Mouse (Mus musculus): ENCODE results near the gene Acnat2. TPM values are rescaled to one million over a fixed set of nuclear protein-coding genes. Genes with fewer than 3 reads are reported as not detected.
"Not testable (repeated sequence)": the region's sequence is repeated elsewhere in the genome, so short reads cannot be mapped to it uniquely, and the experiment has no call there.

Gene Acnat2
- polyA plus RNA-seq (2015; fragmentation: Nextera tagmentation; extraction: Ambion mirVana) = not detected in 2 replicates

DNA sequence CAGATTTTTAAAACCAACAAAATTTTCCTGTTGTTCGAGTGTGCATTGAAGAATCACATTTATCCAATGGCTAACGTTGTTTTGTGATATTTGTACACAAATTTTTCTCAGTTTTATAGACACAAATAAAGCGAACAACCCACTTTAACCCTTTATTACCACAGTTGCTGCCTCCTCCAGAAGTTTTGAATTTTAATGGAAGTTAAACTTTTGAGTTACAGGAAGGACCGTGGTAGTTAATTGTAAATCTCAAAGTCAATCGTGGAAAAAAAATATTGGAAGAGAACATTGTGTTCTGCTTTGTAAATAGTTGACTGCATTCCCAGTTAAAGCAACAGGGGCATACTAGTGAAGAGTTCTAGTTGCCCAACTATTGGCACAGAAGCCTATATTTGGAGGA, at the start of gene Acnat2:
Gene Acnat2 (minus strand): TSS at position 195 of the 400 bp plus-strand sequence.
- not testable (repeated sequence) for H3K4me2 ChIP-seq; ATAC-seq (ENCODE audit: low read depth); H3K27me3 ChIP-seq; H3K9ac ChIP-seq; H3K9me3 ChIP-seq; H3K4me1 ChIP-seq (replicated peaks); H3K27ac ChIP-seq (replicated peaks); H3K36me3 ChIP-seq; H3K4me3 ChIP-seq
- WGBS = 90% methylated on average over 5 of the region's 5 CpGs

DNA sequence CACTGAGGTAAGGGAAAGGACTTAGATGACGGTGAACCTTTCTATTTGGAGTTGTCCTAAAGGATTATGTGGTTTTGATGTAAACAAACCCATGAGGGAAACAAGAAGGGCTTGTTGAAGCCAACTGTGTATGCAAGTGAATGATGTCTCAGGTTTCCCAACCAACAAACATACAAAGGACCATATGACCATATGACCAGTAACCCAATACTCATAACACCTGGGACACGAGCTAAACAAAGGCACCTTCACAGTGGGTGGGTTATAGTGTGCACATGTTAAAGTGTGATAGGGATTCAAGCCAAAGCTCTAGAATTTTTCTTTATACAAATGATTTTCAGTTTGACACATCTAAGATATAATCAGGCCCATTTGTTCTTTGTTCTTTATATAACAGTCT, 48.2 kb upstream of the Acnat2 start:
- no peaks in the 10 kb centered on the region for H3K4me1 ChIP-seq (replicated peaks)
- no peak overlapping the region for H3K4me2 ChIP-seq
- H3K9me3 ChIP-seq = no peaks in the 10 kb centered on the region
- no peak overlapping the region for H3K9ac ChIP-seq
- no peak overlapping the region for H3K27ac ChIP-seq (replicated peaks)
- 82% methylated on average over 2 of the region's 2 CpGs for WGBS
- H3K27me3 ChIP-seq = no peaks in the 10 kb centered on the region
- no peaks in the 10 kb centered on the region for H3K36me3 ChIP-seq
- H3K4me3 ChIP-seq = no peak overlapping the region
- ATAC-seq (ENCODE audit: low read depth) = no peak

DNA sequence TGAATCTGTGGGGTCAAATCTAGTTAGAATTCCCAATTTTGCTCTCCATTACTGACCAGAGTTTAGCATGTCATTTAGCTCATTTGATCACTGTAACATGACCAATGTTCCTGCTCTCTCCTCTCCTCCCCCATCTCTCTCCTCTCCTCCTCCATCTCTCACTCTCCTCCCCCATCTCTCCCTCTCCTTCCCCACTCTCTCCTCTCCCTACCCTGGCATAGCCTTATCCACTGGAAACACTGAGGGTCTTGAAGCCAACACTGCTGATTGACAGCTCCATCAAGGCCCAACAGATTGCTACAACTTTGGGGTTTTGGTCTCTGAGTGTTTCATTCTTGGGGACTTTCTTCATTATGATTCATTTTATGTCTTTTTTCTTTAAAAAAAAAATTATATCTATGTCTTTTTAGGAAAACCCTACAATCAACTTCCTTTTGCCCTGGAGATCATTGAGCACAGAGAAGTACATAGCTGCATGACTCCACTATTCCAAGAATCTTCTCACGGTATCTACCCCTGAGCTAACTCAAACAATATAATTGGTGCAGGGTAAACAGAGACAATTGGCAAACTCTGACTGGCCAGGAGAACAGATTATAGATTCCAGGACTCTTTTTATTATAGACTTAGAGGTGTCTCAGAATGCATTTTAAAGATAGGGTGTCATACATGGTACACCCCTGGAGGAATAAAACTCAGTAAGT, 44.0 kb upstream of the Acnat2 start:
- Histone ChIP-seq H3K4me2 (no peak overlapping the region), H3K4me3 (no peak overlapping the region), H3K9me3 (no peaks in the 10 kb centered on the region), H3K36me3 (no peaks in the 10 kb centered on the region), H3K9ac (no peak overlapping the region), H3K27ac (replicated peaks) (no peak overlapping the region), H3K4me1 (replicated peaks) (no peaks in the 10 kb centered on the region), H3K27me3 (no peaks in the 10 kb centered on the region)
- no peak for ATAC-seq (ENCODE audit: low read depth)
- 84% methylated on average over 1 of the region's 1 CpGs for WGBS

DNA sequence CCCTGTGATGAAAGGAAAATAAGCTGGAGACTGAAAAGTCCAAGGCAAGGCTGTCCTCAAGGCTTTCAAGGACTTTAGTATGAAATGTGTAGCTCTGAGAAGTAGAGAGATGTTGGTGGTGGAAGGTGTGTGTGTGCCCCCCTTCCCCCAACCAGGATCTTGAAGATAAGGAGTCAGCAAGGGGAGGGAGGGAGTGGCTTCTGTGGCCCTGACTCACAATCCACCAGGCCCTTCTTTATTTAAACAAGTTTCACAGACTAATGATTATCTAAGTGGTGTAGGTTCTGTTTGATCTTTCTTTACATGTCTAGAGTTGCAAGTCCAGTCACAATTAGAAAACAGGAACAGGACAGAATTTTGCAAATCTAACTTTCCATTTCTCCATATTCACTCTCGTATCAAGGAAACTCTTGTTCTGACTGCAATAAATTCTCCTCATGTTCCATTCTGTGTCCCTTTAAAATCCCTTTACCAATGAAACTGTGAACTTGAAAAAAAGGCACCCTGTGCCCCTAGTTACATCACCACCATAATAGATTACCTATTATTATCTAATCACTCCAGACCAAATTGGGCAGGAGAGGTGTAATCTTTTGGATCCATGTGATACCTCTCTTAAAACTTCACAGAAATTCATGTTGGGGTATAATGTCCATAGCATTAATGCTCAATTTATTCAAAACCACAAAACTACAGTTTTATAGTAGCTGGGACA, 43.3 kb upstream of the Acnat2 start:
- H3K27ac ChIP-seq (replicated peaks); H3K9me3 ChIP-seq; H3K27me3 ChIP-seq; H3K4me2 ChIP-seq; ATAC-seq (ENCODE audit: low read depth); H3K4me3 ChIP-seq; H3K4me1 ChIP-seq (replicated peaks); H3K9ac ChIP-seq; H3K36me3 ChIP-seq: not testable (repeated sequence)
- WGBS = 100% methylated on average over 1 of the region's 1 CpGs

DNA sequence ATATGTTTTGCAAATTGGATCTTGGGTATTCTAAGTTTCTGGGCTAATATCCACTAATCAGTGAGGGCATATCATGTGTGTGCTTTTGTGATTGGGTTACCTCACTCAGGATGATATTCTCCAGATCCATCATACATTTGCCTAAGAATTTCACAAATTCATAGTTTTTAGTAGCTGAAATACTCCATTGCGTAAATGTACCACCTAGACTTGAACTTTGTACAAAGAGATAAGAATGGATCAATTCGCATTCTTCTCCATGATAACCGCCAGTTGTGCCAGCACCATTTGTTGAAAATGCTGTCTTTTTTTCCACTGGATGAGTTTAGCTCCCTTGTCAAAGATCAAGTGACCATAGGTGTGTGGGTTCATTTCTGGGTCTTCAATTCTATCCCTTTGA, 29.0 kb upstream of the Acnat2 start:
- WGBS = 95% methylated on average over 3 of the region's 3 CpGs
- H3K27ac ChIP-seq (replicated peaks); H3K4me1 ChIP-seq (replicated peaks); H3K36me3 ChIP-seq; ATAC-seq (ENCODE audit: low read depth); H3K27me3 ChIP-seq; H3K4me2 ChIP-seq; H3K9ac ChIP-seq; H3K9me3 ChIP-seq; H3K4me3 ChIP-seq: not testable (repeated sequence)

DNA sequence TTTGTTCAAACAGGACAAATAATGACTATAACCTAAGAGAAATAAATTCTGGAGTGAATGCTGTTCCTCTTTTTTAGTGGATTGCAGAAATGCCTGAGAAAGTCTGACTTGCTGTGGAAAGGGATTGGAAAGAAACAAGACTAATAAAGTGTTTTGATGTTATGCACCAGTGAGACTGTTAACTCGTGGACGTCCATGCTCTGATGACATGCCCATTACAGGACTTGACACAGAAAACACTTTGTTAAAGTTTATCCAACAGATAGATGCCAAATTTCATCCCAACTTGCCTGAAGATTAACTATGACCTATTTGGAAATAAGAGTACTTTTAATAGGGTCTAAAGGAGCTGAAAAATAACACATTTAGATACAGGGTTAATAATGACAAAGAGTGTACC, 2.2 kb upstream of the Acnat2 start:
- not testable (repeated sequence) for ATAC-seq (ENCODE audit: low read depth); H3K27ac ChIP-seq (replicated peaks); H3K4me3 ChIP-seq; H3K4me2 ChIP-seq; H3K36me3 ChIP-seq; H3K27me3 ChIP-seq; H3K4me1 ChIP-seq (replicated peaks); H3K9ac ChIP-seq; H3K9me3 ChIP-seq
- 77% methylated on average over 2 of the region's 2 CpGs for WGBS

DNA sequence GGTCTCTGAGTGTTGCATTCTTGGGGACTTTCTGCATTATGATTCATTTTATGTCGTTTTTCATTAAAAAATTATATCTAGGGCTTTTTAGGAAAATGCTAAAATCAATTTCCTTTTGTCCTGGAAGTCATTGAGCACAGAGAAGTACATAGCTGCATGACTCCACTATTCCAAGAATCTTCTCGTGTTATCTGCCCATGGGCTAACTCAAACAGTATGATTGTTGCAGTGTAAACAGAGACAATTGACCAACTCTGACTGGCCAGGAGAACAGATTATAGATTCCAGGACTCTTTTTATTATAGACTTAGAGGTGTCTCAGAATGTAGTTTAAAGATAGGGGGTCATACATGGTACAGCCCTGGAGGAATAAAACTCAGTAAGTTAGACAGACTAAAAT, 21.1 kb downstream of the Acnat2 start:
- ATAC-seq (ENCODE audit: low read depth) = no peak
- H3K4me2 ChIP-seq = no peak overlapping the region
- WGBS = 54% methylated on average over 2 of the region's 2 CpGs
- H3K4me1 ChIP-seq (replicated peaks) = no peaks in the 10 kb centered on the region
- no peak overlapping the region for H3K4me3 ChIP-seq
- no peaks in the 10 kb centered on the region for H3K9me3 ChIP-seq
- H3K27me3 ChIP-seq = no peaks in the 10 kb centered on the region
- no peak overlapping the region for H3K9ac ChIP-seq
- no peak overlapping the region for H3K27ac ChIP-seq (replicated peaks)
- no peaks in the 10 kb centered on the region for H3K36me3 ChIP-seq

DNA sequence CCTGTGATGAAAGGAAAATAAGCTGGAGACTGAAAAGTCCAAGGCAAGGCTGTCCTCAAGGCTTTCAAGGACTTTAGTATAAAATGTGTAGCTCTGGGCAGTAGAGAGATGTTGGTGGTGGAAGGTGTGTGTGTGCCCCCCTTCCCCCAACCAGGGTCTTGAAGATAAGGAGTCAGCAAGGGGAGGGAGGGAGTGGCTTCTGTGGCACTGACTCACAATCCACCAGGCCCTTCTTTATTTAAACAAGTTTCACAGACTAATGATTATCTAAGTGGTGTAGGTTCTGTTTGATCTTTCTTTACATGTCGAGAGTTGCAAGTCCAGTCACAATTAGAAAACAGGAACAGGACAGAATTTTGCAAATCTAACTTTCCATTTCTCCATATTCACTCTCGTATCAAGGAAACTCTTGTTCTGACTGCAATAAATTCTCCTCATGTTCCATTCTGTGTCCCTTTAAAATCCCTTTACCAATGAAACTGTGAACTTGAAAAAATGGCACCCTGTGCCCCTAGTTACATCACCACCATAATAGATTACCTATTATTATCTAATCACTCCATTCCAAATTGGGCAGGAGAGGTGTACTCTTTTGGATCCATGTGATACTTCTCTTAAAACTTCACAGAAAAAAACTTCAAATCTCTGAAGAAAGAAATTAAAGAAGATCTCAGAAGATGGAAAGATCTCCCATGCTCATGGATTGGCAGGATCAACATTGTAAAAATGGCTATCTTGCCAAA, 24.2 kb downstream of the Acnat2 start:
- H3K4me1 ChIP-seq (replicated peaks); ATAC-seq (ENCODE audit: low read depth): not testable (repeated sequence)
- WGBS = 74% methylated on average over 2 of the region's 2 CpGs

DNA sequence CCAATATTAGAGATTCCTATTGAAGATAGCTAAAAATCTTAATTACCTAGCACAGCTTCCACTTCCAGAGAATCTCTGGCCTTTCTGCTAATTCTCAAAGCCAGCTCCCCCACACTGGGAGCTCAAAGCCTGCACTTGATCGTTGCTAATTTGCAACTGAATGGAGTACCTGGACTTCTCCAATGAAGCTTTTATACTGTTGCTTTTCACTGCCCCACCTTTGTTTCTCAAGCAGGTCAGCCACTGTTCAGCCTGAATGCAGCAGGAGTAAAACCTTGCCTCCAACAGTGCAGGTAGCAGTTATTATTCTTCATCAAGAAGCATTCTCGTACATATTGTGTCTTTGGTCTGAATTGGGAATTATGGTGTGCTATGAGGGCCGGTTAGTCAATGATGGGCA, 39.9 kb downstream of the Acnat2 start:
- not testable (repeated sequence) for H3K36me3 ChIP-seq; ATAC-seq (ENCODE audit: low read depth); H3K4me3 ChIP-seq; H3K27me3 ChIP-seq; H3K4me1 ChIP-seq (replicated peaks); H3K4me2 ChIP-seq; H3K9ac ChIP-seq; H3K27ac ChIP-seq (replicated peaks)
- 81% methylated on average over 3 of the region's 3 CpGs for WGBS
- peaks cover 18% of the 10 kb centered on the region for H3K9me3 ChIP-seq

More for the DNA sequence above, 24.2 kb downstream of the Acnat2 start:
- not testable (repeated sequence) for H3K36me3 ChIP-seq; H3K27me3 ChIP-seq; H3K27ac ChIP-seq (replicated peaks); H3K4me3 ChIP-seq; H3K4me2 ChIP-seq; H3K9me3 ChIP-seq; H3K9ac ChIP-seq

DNA sequence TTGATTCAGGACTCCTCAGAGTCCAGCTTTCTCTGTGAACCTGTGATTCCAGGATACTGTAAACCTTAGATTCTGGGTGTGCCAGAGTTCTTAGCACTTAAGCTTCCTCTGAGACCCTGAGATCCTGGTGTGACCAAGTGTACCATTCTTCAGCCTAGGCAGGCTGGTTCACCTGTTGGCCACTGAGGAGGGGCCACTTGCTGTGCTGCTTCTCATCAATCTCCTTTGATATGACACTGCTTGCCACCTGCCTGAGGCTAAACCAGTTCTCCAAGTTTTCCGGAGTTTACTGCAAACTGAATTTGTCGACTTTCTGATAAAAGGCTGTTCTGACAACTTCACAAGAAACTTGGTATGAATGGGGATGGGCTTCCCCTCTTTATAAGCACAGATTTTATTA, 50.9 kb downstream of the Acnat2 start:
- Histone ChIP-seq H3K27me3 (no peaks in the 10 kb centered on the region), H3K9me3 (no peaks in the 10 kb centered on the region), H3K27ac (replicated peaks) (no peak overlapping the region), H3K9ac (no peak overlapping the region), H3K36me3 (no peaks in the 10 kb centered on the region), H3K4me2 (no peak overlapping the region), H3K4me3 (no peak overlapping the region), H3K4me1 (replicated peaks) (no peaks in the 10 kb centered on the region)
- no peak for ATAC-seq (ENCODE audit: low read depth)
- 75% methylated on average over 2 of the region's 2 CpGs for WGBS

DNA sequence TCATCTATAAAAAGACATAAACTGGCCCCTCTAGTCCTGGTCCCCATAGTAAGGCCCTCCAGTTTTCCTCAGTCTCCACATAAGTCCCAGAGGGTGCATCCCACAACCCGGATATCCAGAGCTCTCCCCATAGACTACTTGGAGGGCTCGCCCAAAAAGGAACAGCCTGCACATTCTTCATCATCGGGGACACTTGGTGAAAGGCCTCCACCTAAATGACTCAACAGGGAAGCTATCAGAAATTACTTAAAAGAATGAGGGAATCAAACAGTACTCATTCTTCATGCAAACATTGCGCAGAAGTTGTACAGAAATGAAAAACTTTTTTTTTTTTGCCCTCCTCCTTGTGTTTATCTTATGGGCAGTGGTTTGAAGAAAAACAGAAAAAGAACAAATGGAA, 57.5 kb downstream of the Acnat2 start:
- no peak for ATAC-seq (ENCODE audit: low read depth)
- H3K36me3 ChIP-seq = no peaks in the 10 kb centered on the region
- no peaks in the 10 kb centered on the region for H3K4me1 ChIP-seq (replicated peaks)
- H3K4me2 ChIP-seq = no peak overlapping the region
- no peak overlapping the region for H3K4me3 ChIP-seq
- no peaks in the 10 kb centered on the region for H3K9me3 ChIP-seq
- WGBS = 92% methylated on average over 4 of the region's 4 CpGs
- no peak overlapping the region for H3K9ac ChIP-seq
- no peak overlapping the region for H3K27ac ChIP-seq (replicated peaks)
- no peaks in the 10 kb centered on the region for H3K27me3 ChIP-seq

DNA sequence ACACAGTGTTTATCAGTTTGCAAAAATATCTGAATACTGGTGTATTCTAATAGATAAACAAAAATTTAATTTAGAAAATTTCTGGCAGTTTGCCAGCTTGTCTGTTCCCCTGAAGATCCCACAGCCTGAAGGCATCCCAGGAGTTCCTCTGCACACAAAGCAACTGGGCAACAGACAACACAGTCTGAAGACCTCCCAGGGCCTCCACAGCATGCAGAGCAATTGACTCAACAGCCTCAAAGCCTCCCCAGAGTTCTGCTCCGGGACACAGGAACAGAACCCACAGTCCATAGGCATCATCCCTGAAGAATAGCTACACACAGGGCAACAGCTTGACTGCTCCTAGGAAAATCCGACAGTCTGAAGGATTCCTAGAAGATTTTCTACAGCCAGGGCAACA, 59.3 kb downstream of the Acnat2 start:
- no peak for ATAC-seq (ENCODE audit: low read depth)
- WGBS = 53% methylated on average over 2 of the region's 2 CpGs
- no peak overlapping the region for H3K27ac ChIP-seq (replicated peaks)

More for the DNA sequence above, 59.3 kb downstream of the Acnat2 start:
- Histone ChIP-seq H3K36me3 (no peaks in the 10 kb centered on the region), H3K4me1 (replicated peaks) (no peaks in the 10 kb centered on the region), H3K4me2 (no peak overlapping the region), H3K9ac (no peak overlapping the region), H3K4me3 (no peak overlapping the region), H3K27me3 (no peaks in the 10 kb centered on the region), H3K9me3 (no peaks in the 10 kb centered on the region)

Measured in neural tube, embryonic 13.5 days (tissue).